Mouse (Mus musculus) urinary bladder, adult 2 months (tissue): ENCODE measurements around the gene Slc22a5. TPM values are rescaled to one million over a fixed set of nuclear protein-coding genes. Genes with fewer than 3 reads are reported as not detected.
A peak's percentile ranks its signal among the peaks of the same experiment; 100 is the strongest.
"Not testable (repeated sequence)": the region's sequence is repeated elsewhere in the genome, so short reads cannot be mapped to it uniquely, and the experiment has no call there.

Experiments
- DNase-seq: peaks from one replicate; pipeline ENCODE4 v3.0.0; 2022; ENCODE audit warnings: low spot score
- polyA plus RNA-seq: library from polyadenylated mRNA; depleted of rRNA; stranded (reverse); fragments of >200 nt; gene quantifications from 2 replicates; pipeline ENCODE4 v1.2.3, GENCODE M21; 2012

Gene Slc22a5
- polyA plus RNA-seq, 1 experiment, result 30.0 TPM

DNA sequence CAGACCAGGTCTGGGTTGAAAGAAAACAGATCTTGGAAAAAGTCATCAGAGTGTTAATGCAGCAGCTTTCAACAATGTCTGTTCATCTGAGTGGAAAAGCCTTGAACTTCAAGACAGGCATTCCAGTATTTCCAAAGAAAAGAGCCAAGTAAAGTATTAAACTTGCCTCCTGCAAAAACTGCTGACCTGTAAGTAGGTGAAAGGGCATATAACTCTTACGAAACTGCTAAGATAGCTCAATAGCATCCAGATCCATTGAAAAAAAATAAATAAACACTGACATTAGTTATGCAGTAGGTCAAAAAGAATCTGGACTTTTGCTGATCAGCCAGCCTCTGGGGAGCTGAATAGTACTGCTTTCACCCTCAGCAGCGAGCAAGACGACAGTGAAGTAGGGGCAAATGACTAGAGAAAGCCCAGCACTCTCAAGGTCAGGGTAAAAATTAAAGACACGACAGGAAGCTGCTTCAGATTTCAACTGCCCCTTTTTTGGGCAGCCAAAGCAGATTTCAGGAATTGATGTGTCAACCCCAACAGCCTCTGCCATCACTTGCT, 2.3 kb downstream of the Slc22a5 start:
- no peak for DNase-seq

DNA sequence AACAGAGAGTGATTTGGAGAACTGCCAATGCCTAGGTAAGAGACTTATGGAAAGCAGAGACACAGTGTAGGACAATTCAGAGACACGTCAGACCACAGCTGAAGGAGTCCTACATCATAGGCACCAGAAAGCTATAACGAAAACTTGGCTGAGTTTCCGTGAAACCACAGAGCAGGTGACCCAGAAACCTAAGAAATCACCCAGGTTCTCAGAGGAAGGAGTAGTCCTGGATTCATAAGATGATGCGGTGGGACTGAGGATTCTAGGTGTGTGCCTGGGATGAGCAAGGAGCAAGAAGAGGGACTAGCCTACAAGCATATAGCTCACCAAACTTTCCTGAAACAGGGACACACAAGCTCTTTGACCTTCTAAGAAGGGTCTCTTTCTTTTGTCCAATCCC, 3.2 kb downstream of the Slc22a5 start:
- no peak for DNase-seq

DNA sequence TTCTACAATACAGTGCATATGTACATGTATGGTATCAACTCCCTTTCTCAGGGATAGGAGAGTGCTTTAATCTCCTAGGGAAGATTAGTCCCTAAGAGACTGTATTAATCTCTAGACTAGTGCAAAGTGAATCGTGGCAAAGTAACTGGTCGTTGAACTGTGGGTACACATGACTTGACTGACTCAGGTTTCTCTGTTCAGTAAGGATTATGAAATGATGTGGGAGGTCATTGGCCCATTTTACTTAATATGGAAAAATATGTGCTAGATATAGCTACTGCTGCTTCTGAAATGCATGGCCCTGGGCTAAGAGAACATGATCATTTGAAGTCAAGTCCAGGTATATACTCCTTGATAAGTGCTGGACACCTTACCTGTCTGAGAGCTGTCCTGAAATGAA, 8.2 kb downstream of the Slc22a5 start:
- no peak for DNase-seq

DNA sequence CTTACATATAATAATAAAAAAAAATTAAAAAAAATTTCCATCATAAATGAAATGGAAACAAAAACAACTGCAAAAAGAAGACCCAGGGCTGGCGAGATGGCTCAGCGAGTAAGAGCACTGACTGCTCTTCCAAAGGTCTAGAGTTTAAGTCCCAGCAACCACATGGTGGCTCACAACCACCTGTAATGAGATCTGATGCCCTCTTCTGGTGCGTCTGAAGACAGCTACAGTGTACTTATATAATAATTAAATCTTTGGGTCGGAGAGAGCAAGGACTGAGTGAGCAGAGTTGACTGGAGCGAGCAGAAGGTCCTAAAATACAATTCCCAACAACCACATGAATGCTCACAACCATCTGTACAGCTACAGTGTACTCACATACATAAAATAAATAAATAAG, 13.4 kb downstream of the Slc22a5 start:
- DNase-seq, result not testable (repeated sequence)

DNA sequence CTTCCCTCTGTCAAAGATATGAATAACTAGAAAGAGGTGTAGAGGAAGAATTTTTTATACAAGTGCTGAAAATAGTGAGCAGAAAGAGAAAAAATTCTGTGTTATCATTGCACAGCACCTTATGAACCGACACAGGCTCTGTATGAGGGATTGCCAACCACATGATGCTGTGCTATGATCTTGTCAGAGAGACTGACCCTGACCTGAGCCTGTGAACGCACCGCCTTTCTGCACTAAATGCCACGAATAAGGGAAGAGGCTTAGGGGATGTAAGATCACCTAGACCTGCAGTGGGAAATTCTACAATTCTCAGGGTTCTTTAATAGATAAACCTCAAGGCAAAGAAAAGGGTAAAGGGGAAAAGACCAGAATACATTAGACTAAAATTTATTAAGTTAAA, 15.0 kb downstream of the Slc22a5 start:
- DNase-seq, result no peak

DNA sequence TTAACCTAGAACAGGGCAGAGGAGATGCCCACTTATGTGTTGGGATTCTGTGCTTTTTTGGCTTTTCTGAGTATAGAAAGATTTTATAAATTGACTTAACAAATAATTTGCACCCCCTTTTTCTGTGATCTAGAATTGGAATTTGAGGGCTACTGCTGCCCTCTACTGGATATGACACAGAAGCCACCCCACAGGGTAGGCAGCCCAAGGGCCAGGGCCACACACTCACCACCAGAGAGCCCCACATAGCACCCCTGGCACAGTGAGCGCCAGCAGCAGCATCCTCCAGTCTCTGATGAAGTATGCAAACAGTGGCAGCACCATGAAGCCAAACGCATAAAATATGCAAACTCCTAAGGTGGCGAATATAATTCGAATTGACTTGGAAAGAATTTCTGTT, 16.8 kb downstream of the Slc22a5 start:
- DNase-seq, result no peak

DNA sequence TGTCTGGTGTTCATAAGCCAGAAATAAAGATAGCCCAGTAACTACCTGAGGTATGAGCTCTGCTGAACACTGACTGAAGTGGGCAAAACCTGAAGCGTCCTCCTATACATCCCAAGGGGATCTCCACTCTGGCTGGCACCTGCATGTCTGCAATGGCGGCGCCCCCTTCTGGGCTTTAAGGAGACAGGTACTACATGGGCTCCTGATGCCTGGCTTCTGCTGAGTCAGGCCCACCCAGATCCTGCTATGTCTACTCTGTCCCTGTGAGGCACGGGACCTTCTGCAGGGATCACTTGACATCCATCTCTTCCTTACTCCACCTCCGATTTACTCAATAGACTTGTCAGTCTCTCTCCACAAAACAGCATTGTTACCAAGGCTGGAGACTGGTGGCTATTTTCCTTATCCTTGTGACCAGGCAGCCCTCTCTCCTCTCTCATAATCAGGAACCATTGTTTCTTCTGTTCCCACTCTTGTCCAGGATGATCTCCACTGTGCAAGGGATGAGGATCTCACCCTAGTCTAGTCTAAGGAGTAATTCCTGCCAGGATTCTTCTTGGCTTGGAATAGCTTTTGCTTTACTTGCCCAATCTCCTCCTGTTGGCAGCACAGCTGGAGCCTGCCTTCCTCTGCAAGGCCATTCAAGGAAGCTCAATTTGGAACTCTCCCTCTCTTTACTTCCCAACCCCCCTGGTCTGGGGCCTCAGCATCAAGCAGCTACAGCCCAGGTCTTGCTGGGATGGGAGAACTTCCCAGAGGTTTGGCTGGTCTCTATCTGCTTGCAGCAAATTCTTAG, 17.4 kb downstream of the Slc22a5 start:
- not testable (repeated sequence) for DNase-seq

DNA sequence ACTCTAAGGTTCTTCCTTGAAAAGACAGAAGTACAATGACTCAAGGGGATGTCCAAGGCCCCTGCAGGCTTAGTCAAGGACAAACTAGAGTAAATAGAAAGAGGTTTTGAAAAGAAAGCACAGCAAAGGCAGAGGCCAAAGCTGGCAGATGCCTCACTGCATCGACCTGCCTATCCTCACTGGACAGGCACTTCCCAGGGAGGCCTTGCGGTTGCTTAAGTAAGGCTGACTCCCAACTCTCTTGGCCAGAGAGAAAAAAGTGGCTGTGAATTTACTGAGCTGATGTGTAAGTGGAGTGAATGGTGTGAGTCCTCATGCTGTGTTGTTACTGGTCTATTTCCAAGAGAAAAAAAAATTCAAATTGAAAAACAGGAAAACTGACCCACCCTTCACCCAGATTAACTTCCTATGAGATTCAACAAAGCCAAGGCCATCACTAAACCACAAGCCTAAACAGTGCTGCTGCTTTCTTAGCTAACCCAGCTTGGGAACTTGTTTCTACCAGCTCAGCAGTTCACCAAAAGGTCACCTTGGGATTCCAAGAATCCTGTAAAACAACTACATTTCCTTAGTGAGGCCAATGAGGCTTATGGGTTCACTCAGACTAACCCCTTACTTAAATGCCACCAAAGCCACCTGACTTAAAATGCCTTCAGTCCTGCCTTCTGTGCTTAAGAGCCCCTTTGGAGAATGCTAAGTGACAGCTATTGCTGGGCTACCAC, 19.5 kb downstream of the Slc22a5 start:
- DNase-seq, result no peak

DNA sequence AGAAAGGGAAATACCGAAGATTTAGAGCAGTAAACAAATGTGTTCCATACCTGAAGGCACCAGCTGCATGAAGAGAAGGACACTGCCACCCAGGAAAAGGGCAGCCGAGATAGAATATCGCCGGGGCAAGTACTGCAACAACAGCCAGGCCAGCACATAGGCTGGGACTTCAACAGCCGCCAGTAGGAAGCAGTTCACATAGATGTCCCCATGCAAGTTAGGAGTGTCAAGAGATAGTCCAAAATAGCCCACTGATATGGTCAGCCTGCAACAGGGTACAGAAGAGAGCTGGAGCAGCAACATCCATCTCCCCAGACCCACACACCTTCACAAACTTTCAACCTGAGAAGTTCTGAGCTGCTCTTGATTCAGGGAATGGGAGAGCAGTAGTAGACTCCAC, 22.3 kb downstream of the Slc22a5 start:
- DNase-seq, result no peak

DNA sequence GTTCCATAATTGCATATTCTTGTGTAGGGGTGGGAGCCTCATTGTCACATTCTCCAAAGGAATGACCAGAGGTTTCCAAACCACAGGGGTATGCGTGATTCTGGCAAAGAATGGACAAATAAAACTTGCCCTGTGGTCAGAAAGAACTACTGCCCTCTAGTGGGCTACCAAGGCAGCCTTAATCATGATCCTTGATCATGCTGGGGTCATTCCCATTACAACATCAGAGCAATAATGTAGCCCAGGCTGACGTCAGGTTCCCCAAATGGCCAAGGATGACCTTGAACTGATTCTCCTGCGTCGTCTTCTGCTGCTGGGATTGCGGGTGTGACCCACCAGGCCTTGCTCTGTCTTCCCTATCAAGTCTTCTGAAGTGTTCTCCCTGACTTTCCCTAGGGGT, 23.1 kb downstream of the Slc22a5 start:
- not testable (repeated sequence) for DNase-seq

DNA sequence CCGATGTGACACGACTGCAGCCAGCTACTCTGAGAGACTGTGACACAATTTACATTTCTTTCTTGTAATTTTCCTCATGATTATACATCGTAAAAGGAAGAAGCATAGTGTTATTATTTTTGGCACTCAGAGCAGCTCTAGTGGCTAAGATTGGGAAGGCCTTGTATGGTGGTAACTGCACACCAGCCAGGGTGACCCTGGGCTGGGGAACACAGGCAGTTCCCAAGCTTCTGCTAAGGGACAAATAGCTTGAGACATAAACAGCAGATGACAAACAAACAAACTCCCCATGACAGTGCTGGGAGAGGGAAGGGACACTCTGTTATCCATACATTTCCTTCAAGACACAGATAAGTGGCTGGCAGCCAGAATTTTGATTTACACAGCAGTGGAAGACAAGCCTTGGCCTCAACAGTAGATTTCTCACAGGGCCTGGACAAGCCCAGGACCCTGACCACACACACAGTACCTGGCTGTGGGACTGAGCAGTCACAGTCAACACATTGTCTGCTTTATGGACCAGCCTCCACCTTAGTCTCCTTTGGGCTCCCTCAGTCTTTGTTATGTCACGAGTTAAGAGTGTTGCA, 26.6 kb downstream of the Slc22a5 start:
- not testable (repeated sequence) for DNase-seq

DNA sequence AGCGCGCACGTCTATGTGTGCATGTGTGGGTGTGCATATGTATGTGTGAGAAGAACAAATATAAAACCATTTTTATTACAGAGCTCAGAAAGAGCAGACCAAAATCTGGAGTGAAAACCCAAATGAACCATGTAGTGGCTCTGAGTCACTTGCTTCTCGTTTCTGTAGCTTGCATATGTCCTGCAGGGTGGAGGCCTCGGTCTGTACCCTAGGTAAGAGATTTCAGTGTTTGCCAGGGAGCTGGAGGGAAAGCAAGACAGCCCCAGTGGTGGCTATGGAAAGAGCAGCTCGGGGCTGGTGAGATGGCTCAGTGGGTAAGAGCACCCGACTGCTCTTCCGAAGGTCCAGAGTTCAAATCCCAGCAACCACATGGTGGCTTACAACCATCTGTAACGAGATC, 30.5 kb downstream of the Slc22a5 start:
- DNase-seq, result not testable (repeated sequence)

DNA sequence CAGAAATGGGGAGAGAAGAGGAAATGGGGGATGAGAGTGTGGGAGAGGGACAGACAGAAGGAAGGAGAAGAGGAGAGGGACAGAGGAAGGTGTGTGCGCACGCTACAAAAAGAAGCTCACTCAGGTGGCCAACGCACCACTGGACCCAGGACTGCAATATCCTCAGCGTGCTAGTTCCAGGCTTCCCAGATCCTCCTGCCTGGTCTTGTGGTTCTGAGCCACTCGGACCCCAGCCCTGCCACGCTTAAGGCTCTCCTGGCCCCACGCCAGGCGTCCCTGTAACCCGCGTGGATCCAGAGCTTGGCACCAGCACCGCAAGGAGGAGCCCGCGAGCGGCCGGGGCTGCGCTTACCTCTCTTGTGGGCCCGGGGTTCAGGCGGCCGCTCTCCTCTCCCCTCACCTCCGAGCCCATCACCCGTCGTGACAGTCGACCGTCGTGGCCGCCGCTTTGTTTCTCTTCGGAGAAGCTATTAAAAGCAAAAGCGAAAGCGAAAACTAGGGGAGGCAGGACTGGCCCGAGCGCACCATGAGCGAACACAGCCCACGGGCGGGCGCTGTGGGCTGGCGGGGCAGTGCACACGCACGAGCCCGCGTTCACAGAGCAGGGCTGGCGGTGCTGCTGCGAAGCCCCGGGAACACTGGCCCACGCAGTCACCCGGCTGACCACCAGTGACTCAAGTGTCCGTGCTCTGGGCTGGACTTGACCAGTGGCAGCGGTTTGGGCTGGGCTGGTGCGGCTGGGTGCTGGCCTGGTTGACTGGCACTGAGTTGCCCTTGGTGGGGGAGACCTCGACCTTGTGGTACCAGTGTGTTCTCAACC, 32.5 kb downstream of the Slc22a5 start, which contains the start of gene Gm12216:
Gm12216 (minus strand) TSS at position 496 of the 820 bp plus-strand sequence.
- DNase-seq, result peak; percentile 39

DNA sequence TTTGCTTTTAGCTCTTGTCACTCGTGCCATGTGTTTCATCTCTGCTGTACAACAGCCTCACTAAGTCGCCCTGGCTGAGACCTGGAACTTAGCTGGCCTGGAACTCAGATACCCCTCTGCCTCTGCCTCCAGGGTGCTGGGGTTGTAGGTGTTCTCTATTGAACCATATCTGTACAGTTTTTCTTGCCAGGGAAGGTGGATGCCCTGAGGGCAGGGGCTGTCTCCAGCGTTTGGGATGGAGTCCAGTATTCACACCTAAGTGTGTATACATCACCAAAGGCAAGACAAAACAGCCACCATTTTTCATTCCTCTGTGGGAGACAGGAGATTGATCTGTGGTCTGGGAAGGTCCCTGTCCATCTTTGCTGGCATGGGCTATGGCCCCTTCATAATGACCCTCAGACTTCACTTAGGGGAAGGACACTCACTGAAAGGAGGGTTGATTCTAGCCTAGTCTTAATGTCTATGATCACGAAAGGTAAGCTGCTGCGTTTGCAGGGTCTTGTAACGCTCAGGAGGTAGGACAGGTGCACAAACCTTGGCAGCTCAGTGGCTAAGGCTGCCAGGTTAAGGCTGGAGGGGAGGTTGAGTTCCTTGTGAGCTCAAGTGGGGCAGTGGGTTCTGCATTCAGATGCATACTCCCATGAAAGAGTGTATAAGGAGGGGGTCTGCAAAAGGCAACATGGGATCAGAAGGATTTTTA, 33.3 kb downstream of the Slc22a5 start:
- DNase-seq, result no peak

DNA sequence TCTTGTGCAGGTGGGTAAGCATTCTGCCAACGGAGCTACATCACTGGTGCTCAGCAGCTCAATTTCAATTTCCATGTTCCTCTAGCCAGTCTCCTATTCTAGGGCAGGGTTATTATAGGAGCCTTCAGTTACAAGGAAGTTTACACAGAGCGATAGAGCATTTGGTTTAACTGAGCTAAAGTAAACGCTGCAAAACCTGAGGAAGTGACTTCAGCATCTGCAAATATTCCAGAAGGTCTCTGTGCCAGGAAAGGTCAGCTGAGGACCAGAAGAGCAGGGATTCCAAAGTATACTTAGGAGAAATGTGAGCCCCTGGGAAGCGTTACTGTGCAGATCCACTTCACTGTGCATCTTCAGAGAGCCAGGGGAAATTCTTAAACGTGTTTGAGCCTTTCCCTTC, 37.8 kb downstream of the Slc22a5 start:
- DNase-seq, result no peak

DNA sequence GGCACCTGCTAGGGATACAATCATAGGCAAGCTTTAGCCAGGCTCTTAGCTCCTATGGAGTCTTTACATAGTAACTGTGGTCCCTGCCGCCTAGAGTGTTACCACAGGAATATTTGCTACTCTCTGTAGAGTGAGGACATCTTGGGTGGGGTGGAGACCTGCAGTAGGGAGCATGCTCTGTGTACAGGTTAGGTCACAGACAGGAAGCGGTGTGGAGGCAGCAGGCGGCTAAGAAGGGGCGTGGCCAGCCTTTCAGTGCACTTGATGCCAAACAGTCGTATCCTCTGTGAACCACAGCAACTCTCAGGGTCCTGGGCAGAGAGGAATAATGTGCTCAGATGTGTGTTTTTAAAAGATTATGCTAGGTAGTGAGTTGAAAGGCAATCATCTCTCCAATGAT, 39.7 kb downstream of the Slc22a5 start:
- no peak for DNase-seq

DNA sequence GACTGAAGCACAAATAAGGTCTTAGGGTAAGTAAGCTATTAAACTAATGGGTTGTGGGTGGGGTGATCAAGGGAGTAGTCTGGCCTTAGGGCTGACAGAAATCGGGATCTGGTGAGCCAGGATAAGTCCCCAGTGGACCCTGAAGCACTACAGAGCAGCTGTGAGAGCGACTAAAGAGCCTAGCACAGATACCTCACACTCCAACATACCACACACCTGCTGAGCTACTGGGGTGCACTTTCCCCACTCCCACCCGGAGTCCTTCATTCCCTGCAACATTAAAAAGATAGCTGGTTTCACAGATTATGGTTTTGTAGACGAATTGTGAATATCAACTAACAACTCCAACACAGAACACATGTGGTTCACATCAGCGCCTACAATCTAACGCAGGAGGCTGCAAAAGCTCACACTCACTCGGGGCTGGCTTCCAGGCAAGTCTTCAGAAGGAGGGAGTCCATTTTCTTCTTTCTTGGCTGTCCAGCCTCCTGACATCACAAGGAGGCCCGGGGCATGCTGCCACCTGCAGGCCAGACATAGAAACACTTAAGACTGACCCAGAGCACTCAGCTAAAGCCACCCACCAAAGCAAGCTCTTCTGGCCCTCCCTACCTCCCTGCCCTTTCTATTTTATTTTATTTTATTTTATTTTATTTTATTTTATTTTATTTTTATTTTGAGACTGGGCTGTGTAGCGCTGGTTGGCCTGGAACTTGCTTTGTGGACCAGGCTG, 41.7 kb downstream of the Slc22a5 start:
- peak; percentile 53 for DNase-seq

DNA sequence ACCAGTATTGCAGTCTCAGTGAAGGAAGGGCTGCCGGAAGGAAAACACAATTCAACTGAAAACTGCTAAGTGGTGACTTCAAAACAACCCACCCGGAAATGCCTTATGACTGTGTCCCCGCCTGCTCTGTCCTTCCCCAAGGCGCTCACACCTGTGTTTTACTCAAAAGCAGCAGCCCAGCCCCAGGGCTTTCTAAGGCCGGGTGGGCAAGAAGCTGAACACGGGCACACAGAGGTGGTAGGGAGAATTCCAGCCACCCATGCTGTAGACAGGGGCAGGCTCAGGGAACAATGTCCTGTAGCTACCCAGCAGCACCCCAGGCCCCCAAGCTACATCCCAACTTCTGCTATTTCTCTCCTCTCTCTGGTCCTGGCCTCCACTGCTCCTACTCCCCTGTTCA, 45.8 kb downstream of the Slc22a5 start:
- no peak for DNase-seq

DNA sequence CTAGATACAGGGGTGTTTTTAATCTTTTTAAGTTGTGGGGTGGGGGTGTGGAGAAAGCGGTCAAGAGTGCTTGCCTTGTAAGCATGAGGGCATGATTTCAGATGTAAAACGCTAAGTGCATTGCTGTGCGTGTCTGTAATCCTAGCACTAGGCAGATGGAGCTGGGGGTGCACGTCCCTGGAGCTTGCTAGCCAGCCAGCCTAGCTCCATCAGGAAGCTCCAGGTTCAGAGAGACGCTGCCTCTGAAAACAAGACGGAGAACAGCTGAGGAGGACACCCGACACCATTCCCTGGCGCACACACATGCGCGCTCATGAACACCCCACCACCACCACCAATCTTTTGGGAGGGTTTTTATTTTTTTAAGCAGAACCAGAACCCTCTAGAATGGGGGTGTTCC, 48.4 kb downstream of the Slc22a5 start:
- no peak for DNase-seq

DNA sequence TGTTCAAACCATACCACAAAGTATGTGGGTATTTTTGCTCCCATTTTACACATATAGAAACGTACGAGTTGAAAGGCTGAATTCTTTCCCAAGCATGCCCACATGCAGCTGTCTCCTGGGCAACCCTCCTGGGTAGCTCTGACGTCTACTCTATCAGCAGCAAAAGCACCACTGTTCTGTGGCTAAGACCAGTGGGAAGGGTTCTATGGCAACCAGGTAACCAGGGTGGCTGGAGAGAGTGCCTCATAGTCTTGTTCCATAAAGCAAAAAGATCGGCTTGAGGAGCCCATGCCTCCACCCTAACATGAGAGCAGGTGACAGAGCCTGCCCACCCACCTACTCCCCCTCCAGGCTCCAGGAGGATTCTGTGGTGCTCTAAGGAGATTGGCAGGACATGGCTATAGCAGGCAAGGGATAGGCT, 49.3 kb downstream of the Slc22a5 start:
- no peak for DNase-seq
